Mouse (Mus musculus) spleen, adult 2 months (tissue): Measurements from ENCODE around the gene Pde5a.

Experiments used
- CTCF ChIP-seq: fragments of 200-500 bp; IDR thresholded peaks from 2 replicates; pipeline ENCODE4 v1.5.1; 2011; ENCODE audit warnings: mild to moderate bottlenecking, inconsistent platforms; ENCODE audit not compliant: insufficient read depth, insufficient read length, insufficient replicate concordance; ENCODE audit errors: extremely low read depth
- POLR2A ChIP-seq: fragments of 200-500 bp; IDR thresholded peaks from 2 replicates; pipeline ENCODE4 v1.6.1; 2011; ENCODE audit warnings: low read depth, low read length, inconsistent platforms

- TF ChIP-seq CTCF: no peak
- TF ChIP-seq POLR2A: no peak
Measured at GRCm38 (mm10) chr3:122682352-122682751, 46.4 kb upstream of the Pde5a start.
